Mouse (Mus musculus): Measurements from ENCODE around the gene Syne3. TPM values are rescaled to one million over a fixed set of nuclear protein-coding genes. Genes with fewer than 3 reads are reported as not detected.

The Syne3 gene
- total and polyA plus RNA-seq, 3 experiments: 4.9 to 10.7 TPM; not detected in 1

DNA sequence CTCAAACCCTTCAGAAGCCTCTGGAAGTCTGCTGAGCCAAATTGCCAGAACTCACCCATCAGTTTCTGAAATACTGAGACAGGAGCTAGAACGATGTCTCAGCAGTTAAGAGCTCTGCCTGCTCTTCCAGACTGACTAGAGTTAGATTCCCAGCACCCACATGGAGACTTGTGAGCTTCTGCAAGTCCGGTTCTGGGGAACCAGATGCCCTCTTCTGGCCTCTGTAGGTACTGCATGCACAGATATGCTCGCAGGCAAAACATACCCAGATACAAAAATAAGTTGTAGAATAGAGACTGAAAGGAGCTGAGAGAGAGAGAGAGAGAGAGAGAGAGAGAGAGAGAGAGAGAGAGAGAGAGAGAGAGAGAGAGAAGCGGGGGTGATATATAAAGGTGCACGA lies 24.5 kb downstream of the Syne3 start:
- no peaks in the 10 kb centered on the region for H3K27me3 ChIP-seq (ENCODE audit: control insufficient read depth in 1 of 2, insufficient read depth in 2 of 2, low read length in 2 of 2)
- no peak overlapping the region for H3K9ac ChIP-seq (ENCODE audit: control insufficient read depth, low read depth, low read length, poor library complexity, severe bottlenecking)
- peak; percentile 63 for DNase-seq (ENCODE audit: low read depth, low spot score)
- no peaks in the 10 kb centered on the region for H3K9me3 ChIP-seq (replicated peaks; ENCODE audit: insufficient read depth, low read length)
- peaks cover 0 to 18% of the 10 kb centered on the region in 2 experiments; a peak in 3 of 4 replicates for H3K4me1 ChIP-seq (ENCODE audit: control insufficient read depth in 1 of 2, insufficient read depth in 2 of 2, low read length in 2 of 2)
- TF ChIP-seq CTCF (IDR thresholded peaks at IDR 0.05 in 2 of 3, conservative IDR thresholded peaks at IDR 0.05 in 1 of 3; ENCODE audit: control insufficient read depth in 1 of 3, insufficient read depth in 1 of 3, low read depth in 2 of 3, low read length in 3 of 3, poor library complexity in 1 of 3, severe bottlenecking in 1 of 3) (peak; percentile 25 to 53 (median 43); a peak in 4 of 6 replicates), UBTF (IDR thresholded peaks at IDR 0.05; ENCODE audit: borderline replicate concordance, insufficient read depth, low read depth, low read length) (no peak), ZNF384 (IDR thresholded peaks at IDR 0.05; ENCODE audit: low read depth, low read length) (no peak), BHLHE40 (IDR thresholded peaks at IDR 0.05; ENCODE audit: borderline replicate concordance, low read depth, low read length) (no peak)
- no peak overlapping the region for H3K4me3 ChIP-seq (ENCODE audit: control insufficient read depth in 1 of 2, insufficient read depth in 1 of 2, low read depth in 2 of 2, low read length in 2 of 2)
- no peak overlapping the region for H3K27ac ChIP-seq (ENCODE audit: control insufficient read depth, low read depth, low read length)
- H3K79me2 ChIP-seq (ENCODE audit: control insufficient read depth, insufficient read depth, low read length, poor library complexity): peaks cover 3% of the 10 kb centered on the region
- H3K36me3 ChIP-seq (ENCODE audit: control insufficient read depth in 1 of 2, insufficient read depth in 2 of 2, low read length in 2 of 2): peaks cover 0 to 11% of the 10 kb centered on the region in 2 experiments; a peak in 2 of 4 replicates

DNA sequence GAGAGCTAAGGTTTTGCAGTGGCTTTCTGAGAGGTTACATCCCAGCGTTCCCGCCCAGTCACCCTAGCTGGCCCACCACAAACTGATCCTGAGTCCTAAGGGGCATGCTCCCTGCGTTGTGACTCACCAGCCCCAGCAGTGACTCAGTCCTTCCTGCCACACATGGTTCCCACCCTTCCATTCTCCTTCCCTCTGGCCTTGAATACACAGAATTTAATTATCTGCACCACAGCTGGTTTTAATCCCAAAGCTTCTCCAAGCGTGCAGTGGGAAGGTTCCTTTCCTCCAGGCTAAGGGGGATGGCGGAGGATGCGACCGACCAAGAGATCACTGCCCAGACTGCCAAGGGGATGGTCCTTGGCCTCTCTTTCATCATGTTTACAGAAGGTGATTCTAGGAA lies 26.1 kb downstream of the Syne3 start:
- H3K4me1 ChIP-seq (ENCODE audit: control insufficient read depth in 1 of 2, insufficient read depth in 2 of 2, low read length in 2 of 2): peaks cover 0 to 8% of the 10 kb centered on the region in 2 experiments; a peak in 2 of 4 replicates
- peak; percentile 36 for DNase-seq (ENCODE audit: low read depth, low spot score)

GRCm38 (mm10) chr12:104978943-104979723 lies 30.5 kb downstream of the Syne3 start:
- H3K36me3 ChIP-seq (ENCODE audit: control insufficient read depth in 1 of 2, insufficient read depth in 2 of 2, low read length in 2 of 2): no peaks in the 10 kb centered on the region
- H3K4me1 ChIP-seq (ENCODE audit: control insufficient read depth in 1 of 2, insufficient read depth in 2 of 2, low read length in 2 of 2): peaks cover 0 to 4% of the 10 kb centered on the region in 2 experiments; a peak in 1 of 4 replicates
- H3K27me3 ChIP-seq (ENCODE audit: control insufficient read depth in 1 of 2, insufficient read depth in 2 of 2, low read length in 2 of 2): no peaks in the 10 kb centered on the region
- no peak overlapping the region for H3K9ac ChIP-seq (ENCODE audit: control insufficient read depth, low read depth, low read length, poor library complexity, severe bottlenecking)
- H3K9me3 ChIP-seq (replicated peaks; ENCODE audit: insufficient read depth, low read length): no peaks in the 10 kb centered on the region
- no peak for DNase-seq (ENCODE audit: low read depth, low spot score)
- H3K27ac ChIP-seq (ENCODE audit: control insufficient read depth, low read depth, low read length): no peak overlapping the region
- H3K79me2 ChIP-seq (ENCODE audit: control insufficient read depth, insufficient read depth, low read length, poor library complexity): peaks cover 3% of the 10 kb centered on the region
- TF ChIP-seq JUND (IDR thresholded peaks at IDR 0.05; ENCODE audit: low read depth, low read length) (no peak), CHD1 (IDR thresholded peaks at IDR 0.05; ENCODE audit: low read depth, low read length) (no peak), TBP (IDR thresholded peaks at IDR 0.05; ENCODE audit: low read depth, low read length) (no peak), ZC3H11A (IDR thresholded peaks at IDR 0.05; ENCODE audit: low read depth, low read length) (no peak), ZNF384 (IDR thresholded peaks at IDR 0.05; ENCODE audit: low read depth, low read length) (no peak), TCF12 (IDR thresholded peaks at IDR 0.05; ENCODE audit: low read depth, low read length) (no peak), UBTF (IDR thresholded peaks at IDR 0.05; ENCODE audit: borderline replicate concordance, insufficient read depth, low read depth, low read length) (no peak), E2F4 (IDR thresholded peaks at IDR 0.05; ENCODE audit: borderline replicate concordance, low read depth, low read length) (no peak), EP300 (IDR thresholded peaks at IDR 0.05; ENCODE audit: low read depth in 1 of 2, low read length in 2 of 2) (no peak), TAL1 (IDR thresholded peaks at IDR 0.05; ENCODE audit: low read length) (no peak), KAT2A (conservative IDR thresholded peaks at IDR 0.05; ENCODE audit: low read depth, low read length) (no peak), MAZ (IDR thresholded peaks at IDR 0.05; ENCODE audit: low read depth, low read length) (no peak), RAD21 (IDR thresholded peaks at IDR 0.05; ENCODE audit: low read depth, low read length) (no peak), MYB (IDR thresholded peaks at IDR 0.05; ENCODE audit: low read depth, low read length) (no peak)
- no peak overlapping the region for H3K4me3 ChIP-seq (ENCODE audit: control insufficient read depth in 1 of 2, insufficient read depth in 1 of 2, low read depth in 2 of 2, low read length in 2 of 2)

More for the DNA sequence above, 26.1 kb downstream of the Syne3 start:
- no peaks in the 10 kb centered on the region for H3K36me3 ChIP-seq (ENCODE audit: control insufficient read depth in 1 of 2, insufficient read depth in 2 of 2, low read length in 2 of 2)
- peaks cover 3% of the 10 kb centered on the region for H3K79me2 ChIP-seq (ENCODE audit: control insufficient read depth, insufficient read depth, low read length, poor library complexity)
- H3K4me3 ChIP-seq (ENCODE audit: control insufficient read depth in 1 of 2, insufficient read depth in 1 of 2, low read depth in 2 of 2, low read length in 2 of 2): no peak overlapping the region
- no peak overlapping the region for H3K27ac ChIP-seq (ENCODE audit: control insufficient read depth, low read depth, low read length)
- H3K27me3 ChIP-seq (ENCODE audit: control insufficient read depth in 1 of 2, insufficient read depth in 2 of 2, low read length in 2 of 2): no peaks in the 10 kb centered on the region
- no peaks in the 10 kb centered on the region for H3K9me3 ChIP-seq (replicated peaks; ENCODE audit: insufficient read depth, low read length)
- H3K9ac ChIP-seq (ENCODE audit: control insufficient read depth, low read depth, low read length, poor library complexity, severe bottlenecking): no peak overlapping the region
- TF ChIP-seq MAX (IDR thresholded peaks at IDR 0.05; ENCODE audit: low read length) (no peak), TBP (IDR thresholded peaks at IDR 0.05; ENCODE audit: low read depth, low read length) (no peak), TAL1 (IDR thresholded peaks at IDR 0.05; ENCODE audit: low read length) (no peak), MAFK (IDR thresholded peaks at IDR 0.05; ENCODE audit: borderline replicate concordance, low read depth, low read length) (no peak), ZNF384 (IDR thresholded peaks at IDR 0.05; ENCODE audit: low read depth, low read length) (no peak), JUND (IDR thresholded peaks at IDR 0.05; ENCODE audit: low read depth, low read length) (no peak), MYB (IDR thresholded peaks at IDR 0.05; ENCODE audit: low read depth, low read length) (no peak), RAD21 (IDR thresholded peaks at IDR 0.05; ENCODE audit: low read depth, low read length) (no peak), ZC3H11A (IDR thresholded peaks at IDR 0.05; ENCODE audit: low read depth, low read length) (no peak), MXI1 (IDR thresholded peaks at IDR 0.05; ENCODE audit: low read depth, low read length) (no peak), SMC3 (IDR thresholded peaks at IDR 0.05; ENCODE audit: low read depth, low read length) (no peak), SIN3A (IDR thresholded peaks at IDR 0.05; ENCODE audit: low read length) (no peak), USF2 (IDR thresholded peaks at IDR 0.05; ENCODE audit: borderline replicate concordance in 1 of 2, insufficient read depth in 1 of 2, low read depth in 1 of 2, low read length in 2 of 2) (no peak), MEF2A (IDR thresholded peaks at IDR 0.05; ENCODE audit: extremely low read depth, insufficient replicate concordance, low read depth, low read length, poor library complexity, severe bottlenecking) (no peak)
